Mouse (Mus musculus) olfactory bulb, adult 2 months (tissue): Measurements from ENCODE around the gene Cd79b.

Source experiments
- CTCF ChIP-seq: fragments of 200-500 bp; IDR thresholded peaks from 2 replicates; pipeline ENCODE4 v1.5.1; 2012; ENCODE audit warnings: low read depth, mild to moderate bottlenecking, low read length, moderate library complexity; ENCODE audit not compliant: insufficient read depth
- POLR2A ChIP-seq: fragments of 200-500 bp; IDR thresholded peaks from 2 replicates; pipeline ENCODE4 v1.6.1; 2012; ENCODE audit warnings: mild to moderate bottlenecking, low read depth, low read length, moderate library complexity; ENCODE audit not compliant: insufficient read depth

GRCm38 (mm10) chr11:106271794-106272643 is 42.5 kb downstream of the Cd79b start:
- TF ChIP-seq CTCF (no peak), POLR2A (no peak)
